Mouse (Mus musculus) C2C12 (cell line): ENCODE measurements around the gene Angpt4. TPM values are rescaled to one million over a fixed set of nuclear protein-coding genes. Genes with fewer than 3 reads are reported as not detected.

ENCODE experiments used
- H3K27me3 ChIP-seq: one replicate; pipeline ENCODE4 v1.6.1; 2011; ENCODE audit not compliant: control insufficient read depth, insufficient read depth, insufficient read length
- H3K36me3 ChIP-seq: one replicate; pipeline ENCODE4 v1.6.1; 2011; ENCODE audit not compliant: control insufficient read depth, insufficient read depth
- H3K4me3 ChIP-seq: one replicate; pipeline ENCODE4 v1.5.1; 2011; ENCODE audit warnings: mild to moderate bottlenecking, control low read depth; ENCODE audit not compliant: poor library complexity, insufficient read depth, severe bottlenecking
- H3K79me2 ChIP-seq: one replicate; pipeline ENCODE4 v1.6.1; 2011; ENCODE audit not compliant: control insufficient read depth, insufficient read depth
- H3K79me3 ChIP-seq: one replicate; pipeline ENCODE4 v1.6.1; 2011; ENCODE audit warnings: low read depth, control low read depth
- H3ac ChIP-seq: one replicate; pipeline ENCODE3; 2011; ENCODE audit warnings: low read depth; ENCODE audit not compliant: control insufficient read depth, insufficient read length
- CEBPB ChIP-seq: IDR thresholded peaks from one replicate; pipeline ENCODE4 v1.6.1; 2011; ENCODE audit warnings: low read depth, mild to moderate bottlenecking, control low read depth, moderate library complexity
- CTCF ChIP-seq: IDR thresholded peaks from one replicate; pipeline ENCODE4 v1.5.1; 2011; ENCODE audit not compliant: control insufficient read depth, insufficient read depth, insufficient read length
- FOSL1 ChIP-seq: IDR thresholded peaks from one replicate; pipeline ENCODE4 v1.8.0; 2011; ENCODE audit warnings: mild to moderate bottlenecking, low read length; ENCODE audit not compliant: poor library complexity, insufficient read depth, severe bottlenecking
- MAX ChIP-seq: IDR thresholded peaks from one replicate; pipeline ENCODE4 v1.6.1; 2011; ENCODE audit warnings: mild to moderate bottlenecking, control low read depth
- MYOD1 ChIP-seq: IDR thresholded peaks from one replicate; pipeline ENCODE4 v1.6.1; 2011; ENCODE audit warnings: low read depth; ENCODE audit not compliant: control insufficient read depth, insufficient read length
- MYOG ChIP-seq: IDR thresholded peaks from one replicate; pipeline ENCODE4 v1.6.1; 2011; ENCODE audit not compliant: control insufficient read depth, insufficient read length; ENCODE audit errors: extremely low read depth
- USF1 ChIP-seq: IDR thresholded peaks from one replicate; pipeline ENCODE4 v1.6.1; 2011; ENCODE audit warnings: low read depth, mild to moderate bottlenecking, control low read depth, moderate library complexity
- long read RNA-seq, 2 experiments: library from polyadenylated mRNA; unstranded; transcript quantifications; one replicate each; pipeline ENCODE4 v2.0.0; 2019 to 2020
- polyA plus RNA-seq: library from polyadenylated mRNA; unstranded; fragments of >200 nt; fragmentation: generic; extraction: Trizol; gene quantifications from one replicate; pipeline ENCODE4 v1.2.1, GENCODE M21; 2012; ENCODE audit warnings: missing spikeins

Angpt4 gene
- 0.06 TPM for polyA plus RNA-seq
- long read RNA-seq, experiment 1, partial matches to known transcripts = 0 of 4 reads
- long read RNA-seq, experiment 1, other reads (novel, unspliced or antisense) = 0 of 4 reads
- long read RNA-seq, experiment 2, partial matches to known transcripts = 0 of 2 reads
- long read RNA-seq, experiment 2, other reads (novel, unspliced or antisense) = 0 of 2 reads

- H3K4me3 ChIP-seq = no peak within 1 kb of the TSS
- no peak for TF ChIP-seq MYOG
- no peak for TF ChIP-seq USF1
These were observed at the start of gene Angpt4 for GRCm38 (mm10) chr2:151910919-151911500. Gene Angpt4 (plus strand): TSS chr2:151911210.

GRCm38 (mm10) chr2:151862257-151862810 lies 48.7 kb upstream of the Angpt4 start:
- Histone ChIP-seq H3K27me3 (peaks cover 51% of the 10 kb centered on the region), H3K4me3 (no peak overlapping the region), H3K36me3 (no peaks in the 10 kb centered on the region), H3ac (no peak overlapping the region), H3K79me2 (no peaks in the 10 kb centered on the region), H3K79me3 (no peaks in the 10 kb centered on the region)
- TF ChIP-seq MAX (no peak), CEBPB (no peak), FOSL1 (no peak), MYOD1 (no peak), CTCF (no peak), USF1 (no peak)

More at GRCm38 (mm10) chr2:151910919-151911500, at the start of gene Angpt4:
- Histone ChIP-seq H3ac (no peak within 1 kb of the TSS), H3K79me2 (no peaks in the 10 kb centered on the region), H3K27me3 (peaks cover 13% of the 10 kb centered on the region), H3K36me3 (no peaks in the 10 kb centered on the region), H3K79me3 (no peaks in the 10 kb centered on the region)

- Histone ChIP-seq H3K79me2 (no peaks in the 10 kb centered on the region), H3K79me3 (no peaks in the 10 kb centered on the region), H3ac (no peak overlapping the region), H3K4me3 (no peak overlapping the region), H3K36me3 (no peaks in the 10 kb centered on the region), H3K27me3 (peaks cover 52% of the 10 kb centered on the region)
- no peak for TF ChIP-seq MYOD1
- no peak for TF ChIP-seq MYOG
- TF ChIP-seq FOSL1 = no peak
- TF ChIP-seq MAX = no peak
- TF ChIP-seq CTCF = no peak
- TF ChIP-seq CEBPB = no peak
- no peak for TF ChIP-seq USF1
These were observed 46.1 kb upstream of the Angpt4 start for GRCm38 (mm10) chr2:151864941-151865340.

- Histone ChIP-seq H3K4me3 (no peak overlapping the region), H3K27me3 (peaks cover 52% of the 10 kb centered on the region), H3ac (no peak overlapping the region), H3K79me3 (no peaks in the 10 kb centered on the region), H3K36me3 (no peaks in the 10 kb centered on the region), H3K79me2 (no peaks in the 10 kb centered on the region)
- TF ChIP-seq MYOG (no peak), MYOD1 (no peak), FOSL1 (no peak), USF1 (no peak), CTCF (no peak), MAX (no peak), CEBPB (no peak)
These were observed 44.5 kb upstream of the Angpt4 start for GRCm38 (mm10) chr2:151866487-151866886.

GRCm38 (mm10) chr2:151868196-151868595 lies 42.8 kb upstream of the Angpt4 start:
- H3K27me3 ChIP-seq = peaks cover 68% of the 10 kb centered on the region
- H3K79me2 ChIP-seq = no peaks in the 10 kb centered on the region
- H3K36me3 ChIP-seq = no peaks in the 10 kb centered on the region
- TF ChIP-seq MYOD1 (no peak), USF1 (no peak), FOSL1 (no peak), CTCF (no peak), MAX (no peak), MYOG (no peak), CEBPB (no peak)
- no peaks in the 10 kb centered on the region for H3K79me3 ChIP-seq
- H3ac ChIP-seq = no peak overlapping the region
- no peak overlapping the region for H3K4me3 ChIP-seq

GRCm38 (mm10) chr2:151874551-151874950 lies 36.5 kb upstream of the Angpt4 start:
- H3K79me3 ChIP-seq = no peaks in the 10 kb centered on the region
- H3K79me2 ChIP-seq = no peaks in the 10 kb centered on the region
- H3K4me3 ChIP-seq = no peak overlapping the region
- no peaks in the 10 kb centered on the region for H3K36me3 ChIP-seq
- H3ac ChIP-seq = no peak overlapping the region
- H3K27me3 ChIP-seq = peaks cover 42% of the 10 kb centered on the region
- TF ChIP-seq MYOD1 (no peak), CTCF (no peak), MYOG (no peak), CEBPB (no peak), FOSL1 (no peak), USF1 (no peak), MAX (no peak)
